Mouse (Mus musculus) activated CD4-positive, CD25-positive, alpha-beta regulatory T cell, adult 4 months (primary cell): ENCODE data around the gene Kif26b. TPM values are rescaled to one million over a fixed set of nuclear protein-coding genes. Genes with fewer than 3 reads are reported as not detected.

Experiments
- ATAC-seq: one replicate; pipeline ENCODE4 v1.8.0; 2017
- polyA plus RNA-seq, 2 experiments: library from polyadenylated mRNA; unstranded; fragments of 100-300 nt; shearing (Covaris generic); gene quantifications; one replicate each; pipeline ENCODE4 v1.2.1; 2017

The Kif26b gene
- polyA plus RNA-seq, 2 experiments from 2014 or later: not detected

DNA sequence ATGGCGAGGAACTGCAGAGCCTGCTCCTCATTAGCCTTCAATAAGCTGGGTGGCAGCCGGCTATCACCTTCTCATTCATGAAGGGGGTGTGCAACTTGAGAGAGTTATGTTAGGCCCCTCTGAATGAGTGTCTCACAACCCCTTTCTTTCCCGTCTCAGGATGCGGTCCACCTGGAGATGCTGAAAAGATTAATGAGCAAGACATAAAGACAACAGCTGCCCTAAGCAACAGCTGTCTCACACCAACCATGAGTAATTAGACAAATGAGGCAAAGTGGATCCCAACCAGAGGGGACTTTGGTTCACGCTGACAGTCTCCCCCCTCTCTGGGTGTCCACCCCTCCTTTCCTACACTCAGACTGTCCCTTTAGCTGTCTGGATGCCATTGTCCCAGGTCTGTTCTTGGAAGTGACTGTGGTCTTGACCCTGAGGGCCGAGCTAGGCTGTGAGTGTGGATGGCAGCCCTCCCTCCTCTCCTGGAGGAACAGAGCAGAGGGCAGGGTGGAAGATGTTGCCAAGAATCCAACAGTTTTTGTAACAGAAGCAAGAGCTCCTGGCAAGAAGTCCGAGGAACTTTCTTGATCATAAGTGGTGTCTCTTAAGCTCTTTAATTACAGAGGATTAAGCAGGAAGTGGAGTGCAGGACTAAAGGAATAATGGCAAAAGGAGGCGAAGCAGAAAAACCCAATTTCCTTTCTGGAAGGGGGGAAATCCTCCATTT is 331.9 kb downstream of the Kif26b start:
- ATAC-seq: no peak

GRCm38 (mm10) chr1:178861392-178861762 is 332.5 kb downstream of the Kif26b start:
- no peak for ATAC-seq

GRCm38 (mm10) chr1:178863756-178864155 is 334.8 kb downstream of the Kif26b start:
- ATAC-seq: no peak

GRCm38 (mm10) chr1:178864297-178864696 is 335.4 kb downstream of the Kif26b start:
- ATAC-seq: no peak

DNA sequence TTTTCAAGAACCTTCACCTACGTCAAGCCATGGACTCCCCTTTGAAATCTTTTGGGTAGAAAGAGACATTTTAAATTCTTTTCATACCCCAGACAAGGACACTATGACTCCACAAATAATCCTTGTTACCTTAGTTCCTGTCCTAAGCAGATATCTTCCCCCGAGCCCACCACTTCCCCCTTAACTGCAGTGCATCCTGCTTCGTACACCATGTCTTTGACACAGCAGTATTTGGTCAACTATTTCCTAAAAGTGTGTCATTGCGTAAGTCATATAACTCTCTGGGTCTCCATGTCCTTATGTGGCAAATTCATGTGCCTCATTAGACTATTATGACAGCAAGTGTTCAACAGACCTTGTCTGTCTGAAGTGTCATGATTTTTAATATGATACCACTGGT is 337.8 kb downstream of the Kif26b start:
- no peak for ATAC-seq

DNA sequence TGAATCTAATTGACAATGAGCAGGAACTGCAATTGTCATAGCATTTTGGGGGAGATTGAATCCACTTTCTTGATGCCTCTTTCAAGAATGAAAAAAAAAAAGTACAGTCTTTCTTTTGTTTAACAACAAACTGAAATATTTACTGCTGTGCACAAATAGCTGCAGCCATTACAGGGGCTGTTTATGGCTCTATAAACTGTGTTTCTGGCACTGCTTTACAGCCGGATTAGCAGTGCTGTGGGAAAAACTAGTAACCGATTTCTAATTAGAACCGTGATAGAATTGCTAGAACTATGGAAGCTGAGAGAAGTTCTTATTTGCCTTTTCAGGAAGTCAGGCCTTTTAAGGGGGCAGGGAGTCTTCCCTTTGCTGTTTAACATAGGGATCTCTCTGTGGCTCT is 342.1 kb downstream of the Kif26b start:
- ATAC-seq: no peak

- no peak for ATAC-seq
These were observed 348.0 kb downstream of the Kif26b start for GRCm38 (mm10) chr1:178876926-178877325.

- ATAC-seq: no peak
These were observed 349.8 kb downstream of the Kif26b start for GRCm38 (mm10) chr1:178878676-178879075.

GRCm38 (mm10) chr1:178880905-178881304 is 352.0 kb downstream of the Kif26b start:
- no peak for ATAC-seq

DNA sequence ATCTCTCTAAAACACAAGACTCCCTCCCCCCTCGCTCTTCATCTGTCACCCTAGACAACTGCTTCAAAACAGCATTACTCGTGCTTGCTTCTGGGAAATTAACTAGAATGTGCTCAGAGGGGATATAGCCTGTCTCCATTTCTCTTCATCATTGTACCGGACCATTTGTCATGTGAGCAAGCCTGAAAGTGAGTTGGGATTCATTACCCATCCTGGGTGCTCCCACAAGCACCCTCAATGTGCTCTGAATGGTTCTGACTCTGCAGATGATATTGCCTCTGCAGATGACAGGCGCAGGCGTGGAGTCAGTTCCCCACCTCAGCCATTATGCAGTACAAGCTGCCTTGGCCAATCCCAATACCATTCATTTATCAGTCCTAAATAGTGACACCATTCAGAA is 357.7 kb downstream of the Kif26b start:
- no peak for ATAC-seq

- ATAC-seq: no peak
These were observed 363.5 kb downstream of the Kif26b start for GRCm38 (mm10) chr1:178892376-178892775.

DNA sequence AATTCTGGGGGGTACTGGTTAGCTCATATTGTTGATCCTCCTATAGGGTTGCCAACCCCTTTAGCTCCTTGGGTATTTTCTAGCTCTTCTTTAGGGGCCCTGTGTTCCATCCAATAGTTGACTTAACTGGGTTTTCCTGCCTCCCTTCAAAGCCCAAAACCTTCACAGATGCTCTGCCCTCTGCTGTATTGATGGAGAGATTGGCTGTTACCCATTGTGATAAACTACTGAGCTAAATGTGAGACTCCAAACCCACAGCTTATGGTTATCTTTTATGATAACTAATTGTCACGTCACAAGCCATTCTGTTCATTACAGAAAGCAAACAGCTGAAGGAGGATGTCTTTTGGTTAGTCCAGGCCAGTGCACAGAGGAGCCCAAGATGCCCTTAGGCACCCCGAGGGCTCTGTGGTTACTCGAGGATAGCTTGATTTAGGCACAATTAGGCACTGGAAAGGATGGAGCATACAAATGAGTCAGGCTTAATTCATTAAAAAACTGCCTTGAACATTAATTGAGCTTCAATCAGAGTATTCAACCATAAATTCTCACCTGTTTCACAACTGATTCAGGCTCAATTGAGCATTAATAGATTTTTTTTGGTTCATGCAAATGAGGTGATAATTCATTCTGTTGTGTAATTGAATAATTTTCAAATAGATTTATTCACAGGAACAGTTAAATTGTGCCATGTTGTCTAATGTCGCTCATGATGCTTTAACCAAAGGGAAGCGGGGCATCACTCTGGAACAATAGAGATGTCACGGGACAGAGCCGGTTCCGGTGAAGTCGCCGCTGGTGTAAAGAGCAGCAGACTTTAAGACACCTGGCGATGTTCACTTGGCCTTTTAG is 364.5 kb downstream of the Kif26b start:
- no peak for ATAC-seq

- ATAC-seq: no peak
These were observed 365.1 kb downstream of the Kif26b start for GRCm38 (mm10) chr1:178894081-178894401.

GRCm38 (mm10) chr1:178895674-178896073 is 366.7 kb downstream of the Kif26b start:
- no peak for ATAC-seq

DNA sequence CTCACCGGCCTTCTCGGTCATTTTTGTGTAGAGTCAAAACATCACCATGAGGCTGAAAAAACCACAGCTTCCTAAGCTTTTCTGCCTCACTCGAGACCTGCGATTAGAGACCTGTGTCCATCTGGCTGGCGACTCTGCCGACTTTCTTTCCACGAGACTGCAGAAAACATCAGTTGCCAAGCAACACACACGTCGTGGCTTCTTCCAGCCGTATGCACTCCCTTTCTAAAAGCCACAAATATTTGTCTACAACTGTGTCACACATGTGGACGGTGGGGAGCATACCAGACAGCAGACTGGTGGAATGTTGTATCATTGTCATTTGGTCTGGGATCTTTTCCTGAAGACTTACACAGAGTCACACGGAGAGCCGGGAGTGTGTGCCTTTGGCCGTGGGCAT is 382.0 kb downstream of the Kif26b start:
- ATAC-seq: no peak

- ATAC-seq: no peak
These were observed 384.2 kb downstream of the Kif26b start for GRCm38 (mm10) chr1:178912936-178913716.

- ATAC-seq: no peak
These were observed 386.1 kb downstream of the Kif26b start for GRCm38 (mm10) chr1:178915056-178915455.

- ATAC-seq: no peak
These were observed 388.4 kb downstream of the Kif26b start for GRCm38 (mm10) chr1:178917194-178917902.

DNA sequence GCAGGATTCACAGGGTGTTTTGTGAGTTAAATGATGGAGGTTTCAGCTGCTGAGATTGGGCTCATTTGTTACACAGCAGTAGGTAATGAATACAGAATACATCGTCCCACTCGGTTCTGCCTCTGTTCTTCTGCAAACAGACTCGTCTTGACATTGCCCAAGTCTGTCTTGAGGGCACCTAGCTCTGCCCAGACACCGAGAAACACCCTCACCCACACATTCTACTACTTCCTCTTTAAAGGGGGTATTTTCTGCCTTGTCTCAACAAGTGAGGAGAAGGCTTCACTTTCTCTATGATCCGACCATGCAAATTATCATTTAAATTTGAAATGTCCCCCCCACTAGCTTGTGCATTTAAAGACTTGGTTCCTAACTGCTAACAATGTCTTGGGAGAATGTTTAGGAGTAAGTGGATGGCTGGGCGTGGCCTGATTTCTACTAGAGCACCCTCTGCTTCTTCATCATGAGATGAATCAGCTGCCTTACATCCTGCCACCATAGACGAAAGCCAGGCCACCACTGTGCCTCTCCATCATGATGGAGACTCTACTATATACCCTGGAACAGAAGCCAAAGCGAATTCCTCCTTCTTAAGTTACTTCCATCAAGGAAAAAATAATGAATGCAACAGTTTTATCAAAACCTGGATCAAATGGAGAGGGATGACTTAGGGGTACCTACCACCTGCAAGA is 395.7 kb downstream of the Kif26b start:
- ATAC-seq: no peak

- no peak for ATAC-seq
These were observed 400.6 kb downstream of the Kif26b start for GRCm38 (mm10) chr1:178929531-178929930.

DNA sequence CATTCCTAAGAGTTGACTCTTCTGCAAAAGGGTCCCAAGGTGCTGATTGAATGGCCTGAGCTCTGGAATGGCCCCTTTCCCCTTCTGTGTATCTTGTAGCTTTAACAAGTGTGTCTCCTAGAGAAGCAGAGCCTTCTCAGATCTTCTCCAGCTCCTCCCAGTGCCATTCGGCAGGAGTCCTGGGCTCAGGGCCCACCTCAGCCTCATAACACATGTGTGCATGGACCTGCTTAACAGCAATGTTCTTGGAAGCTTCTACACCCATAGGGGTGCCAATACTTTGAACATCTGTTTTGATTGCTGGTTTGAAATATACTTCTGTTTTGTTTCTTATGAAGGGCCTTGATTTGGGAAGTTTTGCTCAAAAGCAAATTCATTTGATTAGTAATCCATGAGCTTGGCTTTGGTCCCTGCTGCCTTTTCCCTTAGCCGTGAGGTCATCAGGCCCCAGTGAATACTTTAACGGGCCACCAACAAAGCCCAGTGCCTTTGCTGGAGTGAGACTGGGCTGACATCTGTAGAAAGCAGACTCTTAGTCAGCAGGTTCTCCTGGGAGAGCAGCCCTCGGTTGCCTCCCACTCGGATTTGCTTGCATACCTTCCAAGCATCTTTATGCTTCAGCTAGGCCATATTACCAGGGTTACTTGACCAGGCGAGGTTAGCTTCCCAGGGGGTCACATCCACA is 405.2 kb downstream of the Kif26b start:
- ATAC-seq: no peak

DNA sequence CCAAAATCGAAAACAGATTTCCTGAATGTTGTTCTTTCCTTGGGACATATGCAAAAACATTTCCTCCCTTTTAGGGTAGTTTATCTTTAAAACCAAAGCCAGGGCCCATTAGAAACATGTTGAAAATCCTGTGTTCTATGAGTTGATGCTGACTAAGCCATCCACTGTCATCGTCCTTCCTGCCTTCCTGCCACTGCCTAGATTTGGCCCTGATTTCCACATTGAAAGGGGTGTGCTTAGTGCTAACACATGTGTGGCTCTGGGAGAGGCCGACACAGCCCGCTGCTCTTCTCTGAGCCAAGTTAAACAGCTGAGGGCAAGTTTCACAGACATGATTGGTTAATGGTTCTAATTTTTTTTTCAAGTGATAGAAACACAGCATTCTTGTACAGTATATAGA is 407.5 kb downstream of the Kif26b start:
- ATAC-seq: no peak
